Mouse (Mus musculus) testis, adult 2 months (tissue): ENCODE results near the gene Gm525.

Experiments used
- CTCF ChIP-seq: fragments of 200-500 bp; IDR thresholded peaks from 2 replicates; pipeline ENCODE4 v1.5.1; 2012; ENCODE audit warnings: low read depth, mild to moderate bottlenecking, inconsistent platforms, low read length, moderate library complexity; ENCODE audit not compliant: control insufficient read depth, insufficient read depth, insufficient replicate concordance
- POLR2A ChIP-seq: fragments of 200-500 bp; IDR thresholded peaks from 2 replicates; pipeline ENCODE4 v1.6.1; 2012; ENCODE audit warnings: low read depth, mild to moderate bottlenecking, inconsistent platforms, low read length, moderate library complexity; ENCODE audit not compliant: control insufficient read depth

- TF ChIP-seq CTCF, result no peak
- no peak for TF ChIP-seq POLR2A
These were observed 43.1 kb upstream of the Gm525 start for GRCm38 (mm10) chr11:89030552-89030951.
